Comparison of ENCODE assay signal across 31 mouse cellular contexts in genomic region chr10:63526027-63526426, GRCm38 (mm10).
DNase-seq lines count a peak whose midpoint lies in the region; ATAC-seq and TF ChIP-seq lines count a peak whose summit lies in the region.
"Had no signal": no experiment of that assay in that cellular context is flagged by ENCODE, and none has a peak within 500 bp of the region (broad histone marks: within the 10 kb centered on the region; RNA-seq: fewer than 3 reads in every experiment).

No protein-coding gene starts in this region.

- no peak overlapping the region for H3K4me3 ChIP-seq in heart, embryonic 13.5 days
- no peak overlapping the region for H3K4me3 ChIP-seq in heart, embryonic 16.5 days (ENCODE audit: low read length)
- no peak overlapping the region for H3K4me3 ChIP-seq in myocyte
- H3K4me3 ChIP-seq: embryonic facial prominence, embryonic 10.5 days; embryonic facial prominence, embryonic 13.5 days; erythroblast, embryonic 14.5 days; forebrain, embryonic 12.5 days; forebrain, embryonic 15.5 days had no signal

- no peak overlapping the region for H3K9ac ChIP-seq in heart, embryonic 13.5 days
- no peak overlapping the region for H3K9ac ChIP-seq in heart, embryonic 16.5 days (ENCODE audit: low read length)
- H3K9ac ChIP-seq: embryonic facial prominence, embryonic 13.5 days; forebrain, embryonic 12.5 days; forebrain, embryonic 15.5 days; hindbrain, embryonic 14.5 days had no signal

- no peak; the same call in 1 of the 2 replicates for ATAC-seq in heart, embryonic 13.5 days (ENCODE audit: extremely low read depth, insufficient number of reproducible peaks, low FRiP score, low TSS enrichment)
- peak; percentile 52; the same call in 1 of the 2 replicates for ATAC-seq in heart, embryonic 16.5 days (replicated peaks; ENCODE audit: extremely low read depth, insufficient read depth, low FRiP score)
- ATAC-seq: CD4-positive, CD25-positive, alpha-beta regulatory T cell, adult 4 months; forebrain, embryonic 15.5 days; hindbrain, postnatal 0 days; inflammation-experienced regulatory T-cells, adult 6 months; intestine, embryonic 16.5 days had no signal

- H3K36me3 ChIP-seq in heart, embryonic 13.5 days: peaks cover 29% of the 10 kb centered on the region
- H3K36me3 ChIP-seq in heart, embryonic 16.5 days (ENCODE audit: control insufficient read depth, insufficient read depth): peaks cover 6% of the 10 kb centered on the region; the same call in 1 of the 2 replicates
- no peaks in the 10 kb centered on the region for H3K36me3 ChIP-seq in myocyte (ENCODE audit: control insufficient read depth, insufficient read depth)
- H3K36me3 ChIP-seq: embryonic facial prominence, embryonic 10.5 days; embryonic facial prominence, embryonic 13.5 days; forebrain, embryonic 12.5 days; forebrain, embryonic 15.5 days had no signal

- H3ac ChIP-seq in myocyte (ENCODE audit: control insufficient read depth, insufficient read length): no peak overlapping the region

- peaks cover 15% of the 10 kb centered on the region for H3K4me1 ChIP-seq in heart, embryonic 13.5 days
- peaks cover 9% of the 10 kb centered on the region for H3K4me1 ChIP-seq in heart, embryonic 16.5 days (ENCODE audit: control insufficient read depth, insufficient read depth, low read length)
- H3K4me1 ChIP-seq: embryonic facial prominence, embryonic 10.5 days; embryonic facial prominence, embryonic 13.5 days; forebrain, embryonic 12.5 days; forebrain, embryonic 15.5 days had no signal

- H3K9me3 ChIP-seq in heart, embryonic 13.5 days: no peaks in the 10 kb centered on the region
- H3K9me3 ChIP-seq in heart, embryonic 16.5 days (replicated peaks; ENCODE audit: control insufficient read depth, low read length): no peaks in the 10 kb centered on the region
- H3K9me3 ChIP-seq: embryonic facial prominence, embryonic 10.5 days; embryonic facial prominence, embryonic 13.5 days; forebrain, embryonic 12.5 days; forebrain, embryonic 15.5 days had no signal

- TF ChIP-seq POLR2A in myocyte (IDR thresholded peaks at IDR 0.05; ENCODE audit: insufficient read length, low read depth): no peak

- H3K79me2 ChIP-seq in myocyte (ENCODE audit: control insufficient read depth, insufficient read depth): no peaks in the 10 kb centered on the region

- DNase-seq in gastrocnemius, adult 18-20 months (ENCODE audit: low spot score): peak; percentile 21
- DNase-seq in gastrocnemius, postnatal 36 days: no peak
- DNase-seq in heart, adult 8-10 months (ENCODE audit: low spot score): no peak
- DNase-seq in heart, adult 18-20 months: no peak
- no peak for DNase-seq in lung, postnatal 25 days (ENCODE audit: low spot score)
- DNase-seq: adrenal gland, adult 2 months; adrenal gland, postnatal 14 days; B cell, adult 2 months; cerebellum, adult 11 months; cerebellum, adult 2 months; cerebellum, postnatal 10 days; cerebellum, postnatal 36 days; embryo, embryonic 11 days; gastrocnemius, postnatal 14 days; heart, postnatal 4 days; kidney, adult 18-20 months; kidney, adult 9 months had no signal

- 16% methylated on average over 4 of the region's 4 CpGs for WGBS in heart, embryonic 13.5 days
- WGBS in heart, embryonic 16.5 days: 24% methylated on average over 4 of the region's 4 CpGs

- intact Hi-C loops in gastrocnemius, postnatal 36 days (cut with DNase I): no loop called here

- no peaks in the 10 kb centered on the region for H3K27me3 ChIP-seq in heart, embryonic 13.5 days (replicated peaks)
- H3K27me3 ChIP-seq in heart, embryonic 16.5 days (ENCODE audit: control insufficient read depth, insufficient read depth, low read length): no peaks in the 10 kb centered on the region
- H3K27me3 ChIP-seq in myocyte (ENCODE audit: control insufficient read depth, insufficient read depth, insufficient read length): no peaks in the 10 kb centered on the region
- H3K27me3 ChIP-seq: embryonic facial prominence, embryonic 13.5 days; forebrain, embryonic 12.5 days; forebrain, embryonic 15.5 days had no signal

- H3K4me2 ChIP-seq in heart, embryonic 13.5 days: no peak overlapping the region; the same call in 1 of the 2 replicates
- 0 out of 2 replicates have a peak overlapping the region, but pooled peaks have one; percentile 24 for H3K4me2 ChIP-seq in heart, embryonic 16.5 days (ENCODE audit: low read depth, low read length)
- peak overlapping the region; percentile 43 for H3K4me2 ChIP-seq in myocyte (ENCODE audit: low read depth)
- H3K4me2 ChIP-seq: embryonic facial prominence, embryonic 13.5 days; forebrain, embryonic 12.5 days; forebrain, embryonic 15.5 days; heart, embryonic 11.5 days; hindbrain, embryonic 14.5 days had no signal

- peak overlapping the region; percentile 68 for H3K27ac ChIP-seq in heart, embryonic 13.5 days (replicated peaks)
- peak overlapping the region; percentile 49 for H3K27ac ChIP-seq in heart, embryonic 16.5 days (ENCODE audit: low read length)
- H3K27ac ChIP-seq: embryonic facial prominence, embryonic 10.5 days; embryonic facial prominence, embryonic 13.5 days; forebrain, embryonic 12.5 days; forebrain, embryonic 15.5 days; hindbrain, embryonic 14.5 days; hindbrain, postnatal 0 days had no signal

TF ChIP-seq in myocyte, 11 proteins besides CTCF, POLR2A, EP300 and RAD21:
- peak in 1 of 3 experiments; percentile 62 for TF ChIP-seq MYOD1 (IDR thresholded peaks at IDR 0.05; ENCODE audit: control insufficient read depth in 1 of 3, insufficient read length in 2 of 3, low read depth in 2 of 3)
- no peak for TF ChIP-seq TCF12 (IDR thresholded peaks at IDR 0.05; ENCODE audit: insufficient read depth, poor library complexity, severe bottlenecking)
- no peak for TF ChIP-seq MYOG (IDR thresholded peaks at IDR 0.05; ENCODE audit: control insufficient read depth in 1 of 3, insufficient read depth in 1 of 3, insufficient read length in 2 of 3, low read depth in 2 of 3)
TF ChIP-seq in myocyte: peak in this region for 1.
